Mouse (Mus musculus) embryo, embryonic 10 days (tissue): ENCODE data around the gene Dmrt2.

ENCODE experiments used
- DNase-seq: peaks from one replicate; pipeline ENCODE4 v3.0.0-alpha.2; 2015; ENCODE audit warnings: low spot score

Dmrt2 gene

DNA sequence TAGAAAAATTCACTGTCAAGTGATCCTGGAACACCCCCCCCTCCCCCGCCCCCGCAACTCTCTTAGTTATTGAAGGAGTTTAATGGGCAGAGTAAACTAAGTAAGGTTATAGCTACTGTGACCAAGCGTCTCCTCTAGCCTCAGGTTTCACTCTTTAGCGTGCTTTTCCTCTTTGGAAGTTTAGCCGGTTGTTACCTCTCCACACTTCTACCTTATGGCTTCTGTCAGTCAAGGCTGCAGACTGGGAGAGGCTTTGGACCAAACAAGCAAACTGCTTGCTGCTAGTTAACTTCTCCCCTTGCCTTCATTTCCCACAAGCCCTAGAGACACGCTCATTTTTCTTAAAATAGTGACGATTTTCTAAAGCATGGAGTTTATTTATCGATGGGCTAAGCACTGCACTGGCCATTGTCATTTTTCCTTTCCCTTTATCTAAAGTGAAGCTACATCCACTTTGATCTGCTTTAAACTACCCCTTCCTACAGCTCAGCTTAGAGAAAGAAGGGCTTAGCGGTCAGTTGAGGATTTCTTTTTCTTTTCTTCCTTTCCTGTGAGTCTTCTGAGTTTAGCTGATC is 3.7 kb downstream of the Dmrt2 start:
- DNase-seq: no peak

DNA sequence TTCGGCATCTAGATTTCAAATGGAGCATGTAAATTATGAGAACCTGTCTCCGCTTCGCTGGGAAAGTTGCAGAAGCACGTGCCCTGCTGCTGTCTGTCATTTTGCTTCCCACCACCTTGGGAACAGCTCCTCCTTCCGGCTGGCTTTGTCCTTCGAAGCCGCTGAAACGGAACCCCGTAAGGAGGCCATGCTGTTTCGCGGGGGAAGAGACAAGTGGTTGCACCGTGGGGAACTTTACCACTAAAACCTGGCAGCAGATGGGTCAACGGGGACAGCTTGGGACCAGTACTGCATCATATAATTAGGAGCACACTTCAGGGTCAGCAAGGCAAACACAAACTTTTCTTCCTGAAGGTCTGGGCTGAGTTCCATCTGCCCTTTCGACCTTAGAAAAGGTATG is 26.6 kb downstream of the Dmrt2 start:
- peak; percentile 20 for DNase-seq

DNA sequence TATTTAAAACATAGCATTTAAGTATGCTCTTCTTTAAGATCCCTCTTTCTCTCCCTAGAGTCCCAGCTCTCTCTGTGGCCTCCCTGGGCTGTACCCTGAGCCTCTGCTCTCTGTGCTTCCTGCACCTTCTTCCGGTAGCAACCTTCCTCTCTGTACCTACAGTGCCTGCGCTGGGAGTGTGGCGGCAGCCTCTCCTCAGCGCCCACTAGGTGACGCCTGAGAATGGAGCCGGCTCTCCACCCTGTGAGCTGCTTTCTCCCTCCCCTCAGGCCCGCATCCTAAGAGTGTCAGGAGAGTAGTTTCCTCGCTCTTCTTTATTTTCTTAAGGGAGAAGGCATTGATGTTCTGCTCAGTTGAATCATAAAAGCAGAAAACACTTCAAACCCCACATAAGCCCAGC is 41.2 kb downstream of the Dmrt2 start:
- peak; percentile 71 for DNase-seq

DNA sequence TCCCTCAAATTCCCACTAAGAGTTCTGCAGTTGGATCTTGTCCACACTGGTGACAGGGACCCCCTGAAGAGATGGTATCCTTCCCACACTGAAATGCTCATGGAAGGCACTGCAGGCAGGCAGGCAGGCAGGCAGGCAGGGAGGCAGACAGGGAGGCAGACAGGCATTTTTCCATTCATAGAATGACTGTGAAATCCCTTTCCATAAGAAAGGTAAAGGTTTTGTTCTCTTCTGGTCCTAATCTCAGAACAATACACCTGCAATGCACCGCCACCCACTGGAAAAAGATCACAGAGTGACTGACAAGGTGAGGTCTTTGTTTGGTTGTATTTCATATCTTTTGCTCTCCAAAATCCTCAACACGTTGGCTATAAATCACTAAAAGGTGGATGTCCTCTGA is 42.7 kb downstream of the Dmrt2 start:
- DNase-seq: no peak

DNA sequence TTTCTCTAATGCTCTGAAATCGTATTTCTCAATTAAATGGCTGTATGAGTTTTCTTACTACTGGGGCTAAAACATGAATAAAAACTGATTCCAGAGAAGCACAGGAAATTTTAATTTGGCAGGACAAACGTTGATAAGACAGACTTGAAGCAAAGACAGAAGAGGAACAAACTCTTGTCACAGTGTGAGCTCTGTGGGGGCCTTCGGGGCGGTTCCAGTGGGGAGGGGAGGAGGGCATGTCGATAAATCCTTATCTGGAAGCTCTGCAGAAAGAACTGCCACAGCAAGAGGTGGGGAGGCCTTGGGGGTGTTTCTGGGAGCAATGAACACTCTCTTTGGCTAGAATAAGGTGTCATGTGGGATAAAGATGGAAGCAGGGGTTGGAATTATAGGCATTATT is 50.4 kb downstream of the Dmrt2 start:
- no peak for DNase-seq
